Mouse (Mus musculus) layer of hippocampus, postnatal 10 days (tissue): ENCODE measurements around the gene Samd3. TPM values are rescaled to one million over a fixed set of nuclear protein-coding genes. Genes with fewer than 3 reads are reported as not detected.
A peak's percentile ranks its signal among the peaks of the same experiment; 100 is the strongest.

Experiments used
- DNase-seq, 2 experiments: peaks; one replicate each; pipeline ENCODE4 v3.0.0; 2021; ENCODE audit warnings: low spot score in 2 of 2
- total RNA-seq, 2 experiments: library from RNA; stranded (reverse); gene quantifications; 2 replicates each; pipeline ENCODE4 v1.2.3; 2021

The Samd3 gene
- total RNA-seq, 2 experiments from 2014 or later = 0.31 to 0.50 TPM

DNA sequence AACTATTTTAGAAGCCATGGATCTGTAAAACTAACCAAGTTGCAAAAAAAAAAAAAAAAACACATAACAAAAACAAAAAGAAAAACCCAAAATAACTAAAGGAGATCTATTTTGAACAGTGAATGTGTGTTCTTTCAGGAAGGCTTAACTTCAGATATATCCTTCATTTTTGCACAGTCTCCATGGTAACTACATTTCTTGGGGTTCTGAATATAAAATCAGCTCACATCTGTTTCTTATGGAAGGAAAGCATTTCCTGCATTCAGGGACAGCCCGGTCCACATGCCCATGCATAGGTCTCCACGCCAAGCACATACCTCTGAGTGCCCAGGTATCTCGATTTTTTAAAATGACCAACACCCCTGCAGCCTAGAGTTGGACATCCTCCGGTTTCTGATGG, 72.8 kb downstream of the Samd3 start:
- DNase-seq = no peak

DNA sequence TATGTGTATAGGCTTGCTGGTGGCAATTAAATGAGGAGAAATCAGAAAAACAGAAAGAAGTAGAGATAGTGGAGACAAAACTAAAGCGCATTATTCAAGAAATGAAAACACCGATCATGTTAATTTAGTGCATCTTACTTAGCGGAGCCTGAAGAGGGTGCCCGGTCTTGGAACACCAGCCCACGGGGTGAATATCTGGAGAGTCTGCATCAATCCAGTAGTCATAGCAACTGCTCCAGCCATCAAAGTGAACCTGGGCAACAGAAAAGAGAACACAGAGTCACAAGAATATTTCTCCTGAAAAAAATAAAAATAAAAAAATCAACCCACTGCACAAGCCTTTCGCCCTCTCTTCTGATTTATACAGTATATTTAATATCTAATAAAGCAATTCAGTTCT, 74.0 kb downstream of the Samd3 start:
- DNase-seq = no peak

DNA sequence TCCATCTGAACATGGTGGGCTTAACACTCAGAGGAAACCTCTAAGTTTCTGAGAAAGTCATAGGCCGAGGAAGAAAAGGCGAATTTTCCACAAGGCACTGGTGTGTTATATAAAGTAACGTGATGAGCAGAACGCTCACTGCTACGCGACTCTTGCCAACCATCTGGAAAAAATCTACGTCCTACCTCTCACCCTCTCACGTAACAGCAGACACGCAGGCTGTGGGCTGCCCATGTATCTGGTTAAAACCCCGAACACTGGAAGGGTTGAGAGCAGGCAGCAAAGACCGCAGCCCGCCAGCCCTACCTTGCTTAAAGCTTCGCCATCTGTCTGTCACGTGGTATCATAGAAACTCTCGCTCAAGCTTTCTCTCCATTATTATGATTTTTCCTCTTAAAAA, 84.8 kb downstream of the Samd3 start:
- DNase-seq = peak in 1 of 2 experiments; percentile 12

DNA sequence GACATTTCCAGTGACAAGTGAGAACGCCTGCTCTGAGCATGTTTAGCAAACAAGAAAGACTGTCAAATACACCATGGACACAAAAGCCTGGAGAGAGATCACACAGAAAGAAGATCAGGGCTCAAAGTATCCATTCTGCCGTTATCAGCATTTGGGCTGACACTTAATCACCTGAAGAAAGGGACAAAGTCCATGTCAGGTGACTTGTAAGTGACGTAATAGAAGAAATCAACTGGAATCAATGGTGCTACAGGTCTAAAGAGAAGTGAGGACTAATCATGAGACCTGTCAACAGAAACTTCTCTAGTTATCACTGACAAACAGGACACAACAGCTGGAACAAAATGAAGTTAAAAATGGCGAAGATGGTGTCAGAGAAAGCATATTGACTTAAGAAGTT, 91.2 kb downstream of the Samd3 start:
- DNase-seq = no peak

Other genes starting within 250 kb of the Samd3 start
- 1 to 10 TPM in 1 of 2 experiments, under 1 TPM in 1; 0.56 to 2.0 TPM for gene Gm9767, start 151.5 kb upstream of the Samd3 start, total RNA-seq
- 10 to 100 TPM; 22.7 to 22.8 TPM for gene Tmem200a, start 150.7 kb upstream of the Samd3 start, total RNA-seq
- gene L3mbtl3, start 146.3 kb downstream of the Samd3 start, total RNA-seq = 10 to 100 TPM; 24.1 to 24.8 TPM